Mouse (Mus musculus): ENCODE measurements around the gene Ptgs2. TPM values are rescaled to one million over a fixed set of nuclear protein-coding genes. Genes with fewer than 3 reads are reported as not detected.
A peak's percentile ranks its signal among the peaks of the same experiment; 100 is the strongest.

Gene Ptgs2
- 0.10 and 0.15 TPM in 2 replicates for polyA plus RNA-seq (2015; fragmentation: Nextera tagmentation; extraction: Ambion mirVana)

DNA sequence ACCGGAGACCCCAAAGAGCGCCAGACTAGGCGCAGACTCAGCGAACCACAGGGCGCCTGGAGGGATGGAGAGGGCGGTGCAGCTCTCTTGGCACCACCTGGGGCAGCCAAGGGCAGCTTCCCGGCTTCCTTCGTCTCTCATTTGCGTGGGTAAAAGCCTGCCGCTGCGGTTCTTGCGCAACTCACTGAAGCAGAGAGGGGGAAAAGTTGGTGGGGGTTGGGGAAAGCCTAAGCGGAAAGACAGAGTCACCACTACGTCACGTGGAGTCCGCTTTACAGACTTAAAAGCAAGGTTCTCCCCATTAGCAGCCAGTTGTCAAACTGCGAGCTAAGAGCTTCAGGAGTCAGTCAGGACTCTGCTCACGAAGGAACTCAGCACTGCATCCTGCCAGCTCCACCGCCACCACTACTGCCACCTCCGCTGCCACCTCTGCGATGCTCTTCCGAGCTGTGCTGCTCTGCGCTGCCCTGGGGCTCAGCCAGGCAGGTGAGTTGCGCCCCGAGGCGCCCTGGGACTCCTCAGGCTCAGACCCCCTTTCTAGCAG, at the start of gene Ptgs2:
Ptgs2 (plus strand) TSS at position 242 of the 544 bp plus-strand sequence.
- Histone ChIP-seq H3K4me1 (replicated peaks; ENCODE audit: control insufficient read depth, insufficient read depth, low read length) (peaks cover 3% of the 10 kb centered on the region; the same call in 1 of the 2 replicates), H3K4me2 (ENCODE audit: low read depth, low read length) (peak within 1 kb of the TSS; percentile 77), H3K4me3 (ENCODE audit: low read length) (peak within 1 kb of the TSS; percentile 47), H3K27me3 (ENCODE audit: control insufficient read depth, insufficient read depth, low read depth, low read length) (no peaks in the 10 kb centered on the region), H3K9me3 (ENCODE audit: control insufficient read depth, low read length) (no peaks in the 10 kb centered on the region), H3K36me3 (ENCODE audit: control insufficient read depth, insufficient read depth, low read length) (no peaks in the 10 kb centered on the region), H3K9ac (ENCODE audit: low read length) (peak within 1 kb of the TSS; percentile 34), H3K27ac (ENCODE audit: low read length) (no peak within 1 kb of the TSS)
- ATAC-seq (ENCODE audit: low read depth), result peak; percentile 92
- whole genome bisulfite sequencing, result under 1% methylated on average over 25 of the region's 26 CpGs

DNA sequence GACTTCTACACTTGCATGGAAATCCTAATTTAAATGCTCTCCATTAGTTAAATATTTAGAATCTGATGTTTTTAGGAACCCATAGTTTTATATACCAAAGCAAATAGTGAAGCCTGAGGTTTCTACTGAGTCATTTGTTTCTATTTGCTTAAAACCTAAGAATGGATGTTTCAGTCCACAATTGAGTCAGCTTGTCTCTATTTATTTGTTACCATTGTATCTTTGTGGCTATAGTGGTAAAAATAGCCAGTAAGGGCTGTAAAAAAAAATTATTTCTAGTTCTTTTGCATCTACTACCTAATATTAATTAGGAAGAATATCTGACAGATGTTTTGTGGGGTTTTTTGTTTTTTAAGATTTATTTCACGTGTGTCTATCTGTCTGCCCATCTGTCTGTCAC, 49.6 kb upstream of the Ptgs2 start:
- Histone ChIP-seq H3K9me3 (ENCODE audit: control insufficient read depth, low read length) (no peaks in the 10 kb centered on the region), H3K27ac (ENCODE audit: low read length) (no peak overlapping the region), H3K4me1 (replicated peaks; ENCODE audit: control insufficient read depth, insufficient read depth, low read length) (no peaks in the 10 kb centered on the region), H3K36me3 (ENCODE audit: control insufficient read depth, insufficient read depth, low read length) (no peaks in the 10 kb centered on the region), H3K4me3 (ENCODE audit: low read length) (no peak overlapping the region), H3K9ac (ENCODE audit: low read length) (no peak overlapping the region), H3K4me2 (ENCODE audit: low read depth, low read length) (no peak overlapping the region), H3K27me3 (ENCODE audit: control insufficient read depth, insufficient read depth, low read depth, low read length) (no peaks in the 10 kb centered on the region)
- ATAC-seq (ENCODE audit: low read depth), result no peak
- WGBS, result 66% methylated on average over 1 of the region's 1 CpGs

DNA sequence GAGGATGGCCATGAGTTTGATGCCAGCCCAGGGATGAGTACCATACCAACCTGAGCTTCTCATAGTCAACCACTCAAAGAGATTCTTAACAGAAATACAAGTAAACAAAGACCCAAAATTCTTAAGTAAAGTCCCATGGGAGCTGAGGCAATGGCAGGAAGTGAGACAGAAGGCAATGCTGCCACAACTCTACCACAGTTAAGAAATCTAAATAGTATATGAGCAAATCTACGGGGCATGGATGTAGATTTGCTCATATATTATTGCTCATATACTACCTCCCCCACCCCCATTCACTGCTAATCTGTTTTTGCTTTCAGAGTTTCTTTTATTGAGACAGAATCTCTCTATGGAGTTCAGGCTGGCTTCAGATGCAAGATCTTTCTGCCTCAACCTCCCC, 34.1 kb upstream of the Ptgs2 start:
- WGBS, result 91% methylated on average over 1 of the region's 1 CpGs
- Histone ChIP-seq H3K4me2 (ENCODE audit: low read depth, low read length) (no peak overlapping the region), H3K4me1 (replicated peaks; ENCODE audit: control insufficient read depth, insufficient read depth, low read length) (no peaks in the 10 kb centered on the region), H3K9ac (ENCODE audit: low read length) (no peak overlapping the region), H3K27ac (ENCODE audit: low read length) (no peak overlapping the region), H3K27me3 (ENCODE audit: control insufficient read depth, insufficient read depth, low read depth, low read length) (no peaks in the 10 kb centered on the region), H3K36me3 (ENCODE audit: control insufficient read depth, insufficient read depth, low read length) (no peaks in the 10 kb centered on the region), H3K4me3 (ENCODE audit: low read length) (no peak overlapping the region), H3K9me3 (ENCODE audit: control insufficient read depth, low read length) (peaks cover 2% of the 10 kb centered on the region)
- no peak for ATAC-seq (ENCODE audit: low read depth)

DNA sequence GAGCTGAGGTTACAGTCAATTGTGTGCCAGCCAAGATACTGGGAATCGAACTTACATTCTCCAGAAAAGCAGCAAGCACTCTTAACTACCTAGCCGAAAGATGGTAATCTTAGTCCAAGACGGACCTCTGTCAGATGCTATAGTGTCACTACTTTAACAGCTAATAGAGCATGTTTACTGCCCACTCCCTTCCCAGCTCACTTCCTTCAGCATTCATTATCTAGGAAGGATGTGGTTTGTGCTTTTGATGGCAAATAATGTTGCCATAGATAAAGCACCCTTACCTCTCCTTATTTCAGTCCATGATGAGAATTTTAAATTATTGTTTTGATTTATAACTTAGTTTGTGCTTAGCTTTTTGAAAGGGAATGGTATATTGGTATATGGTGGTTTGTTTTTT, 27.0 kb upstream of the Ptgs2 start:
- no peak overlapping the region for H3K4me3 ChIP-seq (ENCODE audit: low read length)

DNA sequence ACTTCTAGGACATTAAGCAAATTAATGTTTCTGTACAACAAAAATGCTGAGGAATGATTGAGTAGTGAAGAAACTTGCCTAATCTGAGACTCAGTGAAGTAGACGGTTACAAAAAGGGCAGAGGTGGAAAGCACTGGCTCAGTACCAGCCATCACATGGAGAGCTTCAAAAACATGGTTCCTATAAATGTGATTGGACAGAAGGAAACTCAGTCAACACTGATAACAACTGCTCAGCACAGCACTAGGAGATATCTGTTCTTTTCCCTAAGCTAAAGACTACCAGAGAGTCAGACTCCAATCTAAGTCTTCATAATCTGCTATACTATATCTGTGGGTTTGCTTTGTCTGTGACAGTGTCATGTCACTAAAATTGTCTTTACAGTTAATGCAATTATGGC, 25.2 kb upstream of the Ptgs2 start:
- 31% methylated on average over 1 of the region's 1 CpGs for WGBS
- no peaks in the 10 kb centered on the region for H3K9me3 ChIP-seq (ENCODE audit: control insufficient read depth, low read length)
- no peaks in the 10 kb centered on the region for H3K27me3 ChIP-seq (ENCODE audit: control insufficient read depth, insufficient read depth, low read depth, low read length)
- no peak overlapping the region for H3K27ac ChIP-seq (ENCODE audit: low read length)
- no peaks in the 10 kb centered on the region for H3K36me3 ChIP-seq (ENCODE audit: control insufficient read depth, insufficient read depth, low read length)
- ATAC-seq (ENCODE audit: low read depth), result no peak
- no peak overlapping the region for H3K9ac ChIP-seq (ENCODE audit: low read length)
- H3K4me3 ChIP-seq (ENCODE audit: low read length), result no peak overlapping the region
- H3K4me1 ChIP-seq (replicated peaks; ENCODE audit: control insufficient read depth, insufficient read depth, low read length), result no peaks in the 10 kb centered on the region
- H3K4me2 ChIP-seq (ENCODE audit: low read depth, low read length), result no peak overlapping the region

More for the DNA sequence above, 27.0 kb upstream of the Ptgs2 start:
- Histone ChIP-seq H3K9ac (ENCODE audit: low read length) (no peak overlapping the region), H3K9me3 (ENCODE audit: control insufficient read depth, low read length) (peaks cover 2% of the 10 kb centered on the region; the same call in 1 of the 2 replicates), H3K4me1 (replicated peaks; ENCODE audit: control insufficient read depth, insufficient read depth, low read length) (no peaks in the 10 kb centered on the region), H3K27ac (ENCODE audit: low read length) (no peak overlapping the region), H3K27me3 (ENCODE audit: control insufficient read depth, insufficient read depth, low read depth, low read length) (no peaks in the 10 kb centered on the region), H3K36me3 (ENCODE audit: control insufficient read depth, insufficient read depth, low read length) (no peaks in the 10 kb centered on the region), H3K4me2 (ENCODE audit: low read depth, low read length) (no peak overlapping the region)
- ATAC-seq (ENCODE audit: low read depth), result no peak
- WGBS, result 76% methylated on average over 3 of the region's 3 CpGs

DNA sequence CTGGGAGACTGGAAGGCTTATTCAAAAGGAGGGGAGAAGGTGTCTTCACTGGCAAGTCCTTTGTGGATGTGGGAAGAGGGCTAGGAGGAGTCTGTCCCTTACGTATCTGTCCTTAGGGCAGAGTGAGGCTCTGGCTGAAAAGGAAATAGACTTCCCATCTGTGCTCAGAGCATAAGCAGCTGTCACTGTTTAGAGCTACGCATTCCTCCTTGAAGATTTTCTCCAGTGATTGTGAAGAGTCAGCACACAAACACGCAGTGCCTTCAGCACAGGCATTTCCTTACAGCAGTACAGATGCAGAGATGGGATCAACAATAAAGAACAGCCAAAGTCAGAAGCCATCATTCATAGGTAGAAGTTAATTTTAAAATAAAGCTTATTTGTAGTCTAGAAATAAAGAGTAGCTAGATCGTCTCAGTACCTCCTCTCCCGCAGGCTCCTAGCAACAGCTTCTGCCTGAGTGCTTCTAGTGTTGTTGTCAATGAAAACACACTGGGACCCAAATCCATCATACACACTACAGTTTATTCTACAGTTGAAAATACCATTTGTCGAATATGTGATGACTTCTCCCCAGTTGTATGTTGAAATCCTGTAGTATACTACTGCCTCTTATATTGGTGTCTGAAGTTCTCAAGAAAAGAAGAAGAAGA, 10.7 kb upstream of the Ptgs2 start:
- Histone ChIP-seq H3K9ac (ENCODE audit: low read length) (no peak overlapping the region), H3K27me3 (ENCODE audit: control insufficient read depth, insufficient read depth, low read depth, low read length) (no peaks in the 10 kb centered on the region), H3K27ac (ENCODE audit: low read length) (no peak overlapping the region), H3K9me3 (ENCODE audit: control insufficient read depth, low read length) (0 out of 2 replicates have a peak, but pooled peaks cover 3% of the 10 kb centered on the region), H3K4me3 (ENCODE audit: low read length) (no peak overlapping the region), H3K4me2 (ENCODE audit: low read depth, low read length) (no peak overlapping the region), H3K36me3 (ENCODE audit: control insufficient read depth, insufficient read depth, low read length) (no peaks in the 10 kb centered on the region), H3K4me1 (replicated peaks; ENCODE audit: control insufficient read depth, insufficient read depth, low read length) (no peaks in the 10 kb centered on the region)
- ATAC-seq (ENCODE audit: low read depth), result peak; percentile 84
- WGBS, result 50% methylated on average over 6 of the region's 6 CpGs

DNA sequence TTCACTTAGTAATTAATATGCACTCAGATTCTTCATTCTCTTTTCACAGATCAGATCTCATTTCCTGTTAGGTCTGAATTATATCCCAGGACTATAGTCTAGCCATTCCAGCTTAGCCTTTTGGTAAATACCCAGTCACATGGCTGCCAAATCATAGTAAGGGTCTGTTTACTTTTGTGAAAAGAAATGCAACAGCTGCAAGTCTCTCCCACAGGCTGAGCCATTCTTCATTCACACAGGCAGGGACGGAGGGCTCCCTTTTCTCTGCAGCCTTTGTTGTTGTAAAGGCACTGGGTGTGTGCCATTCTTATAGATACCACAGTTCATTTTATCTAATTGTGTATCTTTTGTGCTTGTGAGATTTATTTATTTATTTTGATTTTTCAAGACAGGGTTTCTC, 9.6 kb upstream of the Ptgs2 start:
- WGBS, result 31% methylated on average over 1 of the region's 1 CpGs
- Histone ChIP-seq H3K27ac (ENCODE audit: low read length) (no peak overlapping the region), H3K27me3 (ENCODE audit: control insufficient read depth, insufficient read depth, low read depth, low read length) (no peaks in the 10 kb centered on the region), H3K4me2 (ENCODE audit: low read depth, low read length) (no peak overlapping the region), H3K4me1 (replicated peaks; ENCODE audit: control insufficient read depth, insufficient read depth, low read length) (no peaks in the 10 kb centered on the region), H3K36me3 (ENCODE audit: control insufficient read depth, insufficient read depth, low read length) (no peaks in the 10 kb centered on the region), H3K9me3 (ENCODE audit: control insufficient read depth, low read length) (0 out of 2 replicates have a peak, but pooled peaks cover 3% of the 10 kb centered on the region), H3K9ac (ENCODE audit: low read length) (no peak overlapping the region), H3K4me3 (ENCODE audit: low read length) (no peak overlapping the region)
- peak; percentile 72 for ATAC-seq (ENCODE audit: low read depth)

DNA sequence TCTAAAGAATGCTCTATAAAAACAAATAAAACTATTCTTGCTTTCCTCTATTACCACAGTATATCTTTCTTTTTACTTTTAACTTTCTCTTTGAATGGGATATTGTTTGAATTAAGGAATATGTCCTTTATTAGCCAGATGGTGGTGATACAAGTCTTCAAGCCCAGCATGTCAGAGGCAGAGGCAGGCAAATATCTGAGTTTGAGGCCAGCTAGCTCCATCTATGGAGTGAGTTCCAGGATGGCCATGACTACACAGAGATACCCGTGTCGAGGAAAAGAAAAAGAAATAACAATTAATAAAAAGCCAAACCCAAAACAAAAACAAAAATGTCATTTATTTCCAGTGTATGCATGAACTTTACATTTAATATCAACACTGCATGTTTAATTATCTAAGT, 2.8 kb upstream of the Ptgs2 start:
- Histone ChIP-seq H3K9ac (ENCODE audit: low read length) (no peak overlapping the region), H3K27ac (ENCODE audit: low read length) (no peak overlapping the region), H3K4me3 (ENCODE audit: low read length) (no peak overlapping the region), H3K36me3 (ENCODE audit: control insufficient read depth, insufficient read depth, low read length) (no peaks in the 10 kb centered on the region), H3K4me1 (replicated peaks; ENCODE audit: control insufficient read depth, insufficient read depth, low read length) (peaks cover 3% of the 10 kb centered on the region; the same call in 1 of the 2 replicates), H3K27me3 (ENCODE audit: control insufficient read depth, insufficient read depth, low read depth, low read length) (no peaks in the 10 kb centered on the region), H3K9me3 (ENCODE audit: control insufficient read depth, low read length) (0 out of 2 replicates have a peak, but pooled peaks cover 3% of the 10 kb centered on the region), H3K4me2 (ENCODE audit: low read depth, low read length) (no peak overlapping the region)
- 88% methylated on average over 2 of the region's 2 CpGs for WGBS
- no peak for ATAC-seq (ENCODE audit: low read depth)

DNA sequence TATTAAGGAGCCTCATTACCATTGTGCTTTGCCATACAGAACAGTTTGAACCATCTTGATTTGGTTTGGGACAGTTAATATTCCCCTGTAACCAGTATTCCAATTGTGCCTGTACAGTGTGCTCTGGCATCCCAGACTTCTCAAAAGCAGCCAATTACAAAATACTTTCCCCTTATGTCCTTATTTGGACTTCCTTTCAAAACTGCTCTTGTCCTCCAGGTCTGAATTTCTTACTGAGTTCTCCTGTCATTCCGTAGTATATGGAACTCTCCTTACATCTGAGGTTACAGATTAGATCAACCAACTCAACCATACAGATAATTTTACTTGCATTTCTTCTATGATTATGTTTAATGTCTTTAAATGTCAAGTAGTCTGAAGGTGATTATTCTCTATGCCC, 2.1 kb upstream of the Ptgs2 start:
- Histone ChIP-seq H3K9me3 (ENCODE audit: control insufficient read depth, low read length) (0 out of 2 replicates have a peak, but pooled peaks cover 3% of the 10 kb centered on the region), H3K27ac (ENCODE audit: low read length) (no peak overlapping the region), H3K4me3 (ENCODE audit: low read length) (no peak overlapping the region), H3K4me2 (ENCODE audit: low read depth, low read length) (no peak overlapping the region), H3K27me3 (ENCODE audit: control insufficient read depth, insufficient read depth, low read depth, low read length) (no peaks in the 10 kb centered on the region), H3K4me1 (replicated peaks; ENCODE audit: control insufficient read depth, insufficient read depth, low read length) (peaks cover 3% of the 10 kb centered on the region; the same call in 1 of the 2 replicates), H3K9ac (ENCODE audit: low read length) (no peak overlapping the region), H3K36me3 (ENCODE audit: control insufficient read depth, insufficient read depth, low read length) (no peaks in the 10 kb centered on the region)
- 31% methylated on average over 1 of the region's 1 CpGs for WGBS
- no peak for ATAC-seq (ENCODE audit: low read depth)

Measured in lung, embryonic 16.5 days (tissue).